Mouse (Mus musculus): Measurements from ENCODE around the gene Dph7. TPM values are rescaled to one million over a fixed set of nuclear protein-coding genes. Genes with fewer than 3 reads are reported as not detected.
"Not testable (repeated sequence)": the region's sequence is repeated elsewhere in the genome, so short reads cannot be mapped to it uniquely, and the experiment has no call there.

The Dph7 gene
- polyA plus RNA-seq, 1 experiment from 2014 or later, result 30.2 TPM

DNA sequence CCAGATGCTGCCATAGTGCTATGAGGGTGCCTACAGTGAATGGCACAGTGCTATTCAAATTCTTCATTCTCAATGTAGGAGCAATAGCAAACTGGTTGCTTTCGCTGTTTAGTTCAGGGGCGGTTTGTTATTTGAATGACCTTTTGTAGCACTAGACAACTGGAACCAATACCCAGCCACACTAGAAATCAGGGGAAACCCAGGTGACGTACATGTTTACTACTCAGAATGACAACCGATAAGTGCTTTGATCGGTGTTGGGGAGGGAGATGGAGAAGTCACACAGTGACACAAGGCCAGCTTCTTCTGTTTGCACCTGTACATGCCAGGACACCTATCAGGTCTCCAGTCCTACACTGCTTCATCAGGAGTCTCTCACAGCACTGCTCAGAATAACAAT lies 32.6 kb upstream of the Dph7 start:
- no peak overlapping the region for H3K4me2 ChIP-seq
- ATAC-seq (ENCODE audit: insufficient number of reproducible peaks, low FRiP score, low TSS enrichment, low read depth), result no peak
- H3K4me3 ChIP-seq, result no peak overlapping the region
- no peak overlapping the region for H3K27ac ChIP-seq
- WGBS, result 92% methylated on average over 5 of the region's 5 CpGs
- H3K36me3 ChIP-seq, result peaks cover 13% of the 10 kb centered on the region; the same call in 1 of the 2 replicates
- H3K27me3 ChIP-seq, result no peaks in the 10 kb centered on the region
- no peak overlapping the region for H3K9ac ChIP-seq
- H3K9me3 ChIP-seq, result no peaks in the 10 kb centered on the region
- H3K4me1 ChIP-seq, result peaks cover 17% of the 10 kb centered on the region

DNA sequence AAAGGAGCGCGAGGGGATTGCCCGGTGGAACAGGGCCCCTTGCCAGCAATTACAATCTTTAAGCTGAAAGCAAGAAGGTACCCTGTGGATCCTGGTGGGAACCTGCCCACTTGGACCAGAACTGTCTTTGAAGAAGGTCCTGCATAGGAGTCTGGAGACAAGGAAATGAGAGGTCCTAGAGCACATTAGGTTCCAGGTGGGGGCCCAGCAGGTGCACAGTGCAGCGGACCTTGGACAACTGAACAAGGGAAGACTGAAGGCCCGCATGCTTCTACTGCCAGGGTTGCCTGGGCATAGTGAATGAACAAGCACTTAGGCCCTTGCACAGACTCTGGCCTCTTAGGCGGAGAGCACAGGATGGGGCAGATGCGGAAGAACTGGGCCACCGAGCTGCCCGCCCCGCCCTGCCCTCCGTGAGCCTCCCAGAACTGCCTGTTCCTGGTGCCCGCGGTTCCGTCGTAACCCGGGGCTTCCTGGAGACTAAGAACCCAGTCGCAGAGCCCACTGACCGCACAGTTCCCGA lies 27.7 kb upstream of the Dph7 start:
- peak overlapping the region; percentile 93 for H3K4me2 ChIP-seq
- H3K27me3 ChIP-seq, result no peaks in the 10 kb centered on the region
- WGBS, result 4% methylated on average over 11 of the region's 19 CpGs
- peaks cover 20% of the 10 kb centered on the region for H3K4me1 ChIP-seq
- H3K9me3 ChIP-seq, result no peaks in the 10 kb centered on the region
- ATAC-seq (ENCODE audit: insufficient number of reproducible peaks, low FRiP score, low TSS enrichment, low read depth), result peak; percentile 16
- no peaks in the 10 kb centered on the region for H3K36me3 ChIP-seq
- H3K27ac ChIP-seq, result peak overlapping the region; percentile 69
- H3K4me3 ChIP-seq, result peak overlapping the region; percentile 62
- peak overlapping the region; percentile 66 for H3K9ac ChIP-seq

DNA sequence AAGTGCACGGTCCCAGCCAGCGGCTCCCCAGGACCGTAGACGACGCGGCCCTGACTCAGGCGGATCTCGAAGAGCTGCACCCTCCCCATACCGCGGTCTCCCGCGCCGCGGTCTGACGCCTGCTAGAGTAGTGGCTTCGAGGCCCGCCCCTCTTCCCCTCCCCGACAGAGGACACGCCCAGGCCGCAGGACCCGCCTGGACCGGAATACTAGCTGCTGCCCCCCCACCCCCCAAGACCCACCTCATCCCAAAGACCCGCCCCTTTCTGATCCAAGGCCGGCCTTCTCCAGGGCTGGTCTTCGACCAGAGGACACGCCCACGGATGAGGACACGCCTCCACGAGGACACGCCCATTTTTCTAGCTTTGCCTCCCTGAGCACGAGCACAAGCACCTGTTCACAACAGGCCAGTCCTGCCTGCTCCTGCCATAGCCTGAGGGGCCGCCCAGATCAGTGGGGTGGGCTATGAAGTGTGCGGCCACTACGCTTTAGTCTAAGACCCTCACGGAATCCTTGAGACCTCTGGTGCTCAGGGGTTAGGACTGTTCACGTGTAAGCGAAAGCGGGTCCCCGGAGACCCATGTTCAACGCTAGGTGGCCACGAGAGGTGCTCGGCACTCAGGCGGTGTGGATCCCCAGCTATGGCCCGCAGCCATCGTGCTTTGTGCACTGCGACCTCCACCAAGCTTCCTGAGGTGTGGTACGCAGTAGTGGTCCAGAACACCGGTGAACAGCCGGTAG lies 27.0 kb upstream of the Dph7 start, which contains the start of gene Arrdc1:
Gene Arrdc1 (minus strand): TSS at position 196 of the 740 bp plus-strand sequence.
- Histone ChIP-seq H3K4me2 (peak within 1 kb of the TSS; percentile 93), H3K27ac (peak within 1 kb of the TSS; percentile 69), H3K27me3 (no peaks in the 10 kb centered on the region), H3K9ac (peak within 1 kb of the TSS; percentile 66), H3K9me3 (no peaks in the 10 kb centered on the region), H3K4me1 (peaks cover 20% of the 10 kb centered on the region), H3K36me3 (no peaks in the 10 kb centered on the region), H3K4me3 (peak within 1 kb of the TSS; percentile 62)
- under 1% methylated on average over 49 of the region's 49 CpGs for WGBS
- peak; percentile 89 for ATAC-seq (ENCODE audit: insufficient number of reproducible peaks, low FRiP score, low TSS enrichment, low read depth)

DNA sequence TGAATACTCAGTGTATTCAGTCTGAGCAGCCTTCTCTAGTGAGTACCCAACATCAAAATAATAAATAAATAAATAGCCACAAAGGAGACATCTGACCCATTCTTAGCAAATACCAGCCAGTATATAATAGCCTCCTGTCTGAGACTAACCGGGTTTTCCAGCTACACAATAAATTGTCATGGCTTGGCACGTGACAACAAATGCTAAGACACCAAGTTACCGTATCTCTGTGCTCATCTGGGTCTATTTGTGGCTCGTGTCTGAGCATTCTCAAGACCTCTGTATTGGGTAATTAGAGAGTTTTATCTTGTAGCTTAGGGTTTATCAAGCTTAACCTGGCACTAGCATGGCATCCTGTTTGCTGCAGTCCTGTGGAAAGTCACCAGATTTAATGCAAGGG lies 20.1 kb upstream of the Dph7 start:
- no peak overlapping the region for H3K27ac ChIP-seq
- 66% methylated on average over 4 of the region's 4 CpGs for WGBS
- H3K4me3 ChIP-seq, result no peak overlapping the region
- no peak overlapping the region for H3K9ac ChIP-seq
- H3K36me3 ChIP-seq, result no peaks in the 10 kb centered on the region
- H3K4me2 ChIP-seq, result no peak overlapping the region
- H3K27me3 ChIP-seq, result no peaks in the 10 kb centered on the region
- no peaks in the 10 kb centered on the region for H3K4me1 ChIP-seq
- no peak for ATAC-seq (ENCODE audit: insufficient number of reproducible peaks, low FRiP score, low TSS enrichment, low read depth)
- no peaks in the 10 kb centered on the region for H3K9me3 ChIP-seq

DNA sequence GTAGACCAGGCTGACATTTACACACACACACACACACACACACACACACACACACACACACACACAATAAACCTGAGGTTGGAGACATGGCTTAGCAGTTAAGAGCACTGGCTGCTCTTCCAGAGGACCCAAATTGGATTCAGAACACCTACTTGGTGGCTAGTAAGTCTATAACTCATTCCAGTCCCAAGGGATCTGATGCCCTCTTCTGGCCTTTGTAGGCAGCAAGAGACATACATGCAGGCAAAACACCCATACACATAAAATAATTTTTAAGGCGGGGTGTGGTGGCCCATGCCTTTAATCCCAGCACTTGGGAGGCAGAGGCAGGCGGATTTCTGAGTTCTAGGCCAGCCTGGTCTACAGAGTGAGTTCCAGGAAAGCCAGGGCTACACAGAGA lies 17.9 kb upstream of the Dph7 start:
- not testable (repeated sequence) for H3K9me3 ChIP-seq; H3K27me3 ChIP-seq; H3K4me2 ChIP-seq; H3K36me3 ChIP-seq; H3K9ac ChIP-seq; H3K4me1 ChIP-seq; H3K4me3 ChIP-seq; H3K27ac ChIP-seq; ATAC-seq (ENCODE audit: insufficient number of reproducible peaks, low FRiP score, low TSS enrichment, low read depth)
- 49% methylated on average over 2 of the region's 2 CpGs for WGBS

DNA sequence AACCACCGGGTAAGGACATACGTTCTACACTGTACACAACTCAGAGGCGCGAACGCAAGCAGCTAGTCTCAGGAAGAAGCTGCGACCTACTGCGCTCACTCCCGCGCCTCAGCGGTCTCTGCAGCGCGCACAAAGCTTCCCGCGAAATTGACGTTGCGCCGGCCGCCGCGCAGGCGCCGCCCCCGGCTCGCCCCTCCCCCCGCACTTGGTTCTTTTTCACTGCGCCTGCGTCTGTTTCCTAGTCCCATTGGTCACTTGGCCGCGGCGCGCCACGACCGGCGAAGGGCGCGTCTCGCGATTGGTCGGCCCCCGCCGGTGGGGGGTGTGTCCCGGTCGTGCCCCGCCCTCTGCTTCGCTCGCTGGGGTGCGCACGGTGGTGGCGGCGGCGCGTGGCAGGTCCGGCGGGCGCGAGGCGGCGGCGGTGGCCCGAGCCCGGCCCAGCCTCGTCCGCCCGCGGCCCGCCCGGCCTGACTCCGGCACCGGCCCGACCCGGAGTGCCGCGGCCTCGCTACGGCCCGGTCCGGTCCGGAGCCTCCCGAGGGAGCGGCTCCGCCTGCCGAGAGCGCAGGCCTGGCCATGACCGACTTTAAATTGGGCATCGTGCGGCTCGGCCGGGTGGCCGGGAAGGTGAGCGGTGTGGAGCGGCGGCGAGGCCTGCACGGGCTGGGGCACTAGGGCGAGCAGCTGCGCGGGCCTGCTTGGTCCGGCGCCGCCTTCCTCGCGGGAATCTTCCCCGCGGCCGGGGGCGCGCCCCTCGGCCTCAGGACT lies 12.6 kb upstream of the Dph7 start, which contains the start of gene Zmynd19:
Gene Zmynd19 (plus strand): TSS at position 372 of the 768 bp plus-strand sequence.
- Histone ChIP-seq H3K9ac (peak within 1 kb of the TSS; percentile 95), H3K4me2 (peak within 1 kb of the TSS; percentile 84), H3K27ac (peak within 1 kb of the TSS; percentile 55; the same call in 1 of the 2 replicates), H3K4me3 (peak within 1 kb of the TSS; percentile 100), H3K27me3 (no peaks in the 10 kb centered on the region), H3K4me1 (peaks cover 14% of the 10 kb centered on the region), H3K9me3 (no peaks in the 10 kb centered on the region), H3K36me3 (peaks cover 29% of the 10 kb centered on the region)
- under 1% methylated on average over 89 of the region's 108 CpGs for WGBS
- peak; percentile 95 for ATAC-seq (ENCODE audit: insufficient number of reproducible peaks, low FRiP score, low TSS enrichment, low read depth)

DNA sequence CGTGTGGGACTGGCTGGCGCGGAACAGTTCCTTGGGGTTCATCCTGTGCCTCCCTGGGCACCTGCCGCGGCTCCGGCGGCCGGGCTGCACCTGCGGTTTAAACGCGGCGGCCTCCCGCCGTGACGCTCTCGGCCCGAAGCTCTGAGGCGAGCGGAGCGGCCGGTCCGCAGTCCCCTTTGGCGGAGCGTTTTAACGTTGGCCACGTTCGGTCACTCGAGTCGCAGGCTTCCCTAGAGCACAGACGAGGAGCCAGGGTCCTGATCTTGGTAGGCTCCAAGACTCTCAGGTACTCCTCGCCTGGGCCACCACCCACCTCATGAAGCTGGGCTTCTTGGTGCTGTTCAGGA lies 12.0 kb upstream of the Dph7 start:
- under 1% methylated on average over 26 of the region's 31 CpGs for WGBS
- Histone ChIP-seq H3K36me3 (peaks cover 35% of the 10 kb centered on the region), H3K4me3 (peak overlapping the region; percentile 100), H3K9me3 (no peaks in the 10 kb centered on the region), H3K9ac (peak overlapping the region; percentile 95), H3K4me1 (peaks cover 14% of the 10 kb centered on the region), H3K27ac (peak overlapping the region; percentile 22; the same call in 1 of the 2 replicates), H3K27me3 (no peaks in the 10 kb centered on the region), H3K4me2 (peak overlapping the region; percentile 84)
- ATAC-seq (ENCODE audit: insufficient number of reproducible peaks, low FRiP score, low TSS enrichment, low read depth), result no peak

DNA sequence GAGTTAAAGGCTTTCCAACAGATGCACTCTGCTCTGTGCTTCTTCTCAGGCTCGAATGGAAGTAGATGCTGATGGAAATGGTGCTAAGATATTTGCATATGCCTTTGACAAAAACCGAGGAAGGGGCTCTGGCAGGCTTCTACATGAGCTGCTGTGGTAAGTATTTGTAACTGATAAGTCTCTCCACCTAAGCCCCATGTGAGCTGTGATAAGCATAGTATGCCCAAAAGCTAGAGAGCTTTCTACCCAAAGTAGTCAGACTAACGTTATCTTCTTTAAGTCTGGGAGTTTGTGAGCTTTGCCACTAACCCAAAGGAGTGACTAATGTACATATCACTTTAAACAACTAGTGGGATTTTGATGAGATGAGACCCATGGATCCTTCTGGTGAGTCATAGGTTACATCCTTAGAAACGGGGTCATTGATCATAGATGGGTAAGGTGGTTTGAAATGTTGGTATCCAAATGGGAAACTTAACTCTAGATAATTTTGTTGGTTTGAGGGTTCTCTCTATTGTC lies 9.6 kb upstream of the Dph7 start:
- no peaks in the 10 kb centered on the region for H3K9me3 ChIP-seq
- H3K36me3 ChIP-seq, result peaks cover 54% of the 10 kb centered on the region
- ATAC-seq (ENCODE audit: insufficient number of reproducible peaks, low FRiP score, low TSS enrichment, low read depth), result no peak
- no peak overlapping the region for H3K9ac ChIP-seq
- no peaks in the 10 kb centered on the region for H3K27me3 ChIP-seq
- no peak overlapping the region for H3K27ac ChIP-seq
- H3K4me2 ChIP-seq, result no peak overlapping the region
- 85% methylated on average over 4 of the region's 4 CpGs for WGBS
- H3K4me1 ChIP-seq, result peaks cover 14% of the 10 kb centered on the region
- no peak overlapping the region for H3K4me3 ChIP-seq

DNA sequence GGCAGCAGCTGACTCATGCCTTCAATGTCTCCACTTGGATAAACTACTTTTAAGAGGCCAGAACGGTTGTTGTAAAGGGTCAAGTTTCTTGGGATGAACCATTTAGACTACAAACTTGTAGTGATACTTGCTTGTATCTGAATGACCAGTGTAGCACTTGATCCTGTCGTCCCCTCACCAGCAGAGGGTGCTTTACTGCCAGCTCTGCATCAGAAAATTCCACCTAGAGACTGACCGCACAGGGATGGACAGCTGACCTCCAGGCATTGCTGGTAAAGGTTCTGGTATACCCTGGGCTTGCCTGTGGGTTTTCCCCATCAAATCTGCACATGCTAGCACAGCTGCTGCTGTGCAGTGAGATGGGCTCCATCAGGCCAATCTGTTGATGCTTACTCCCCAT lies 1.3 kb upstream of the Dph7 start:
- no peaks in the 10 kb centered on the region for H3K27me3 ChIP-seq
- no peak for ATAC-seq (ENCODE audit: insufficient number of reproducible peaks, low FRiP score, low TSS enrichment, low read depth)
- peaks cover 71% of the 10 kb centered on the region for H3K36me3 ChIP-seq
- WGBS, result 31% methylated on average over 3 of the region's 3 CpGs
- H3K9ac ChIP-seq, result no peak overlapping the region
- no peak overlapping the region for H3K4me3 ChIP-seq
- no peak overlapping the region for H3K27ac ChIP-seq
- peaks cover 7% of the 10 kb centered on the region for H3K4me1 ChIP-seq
- H3K4me2 ChIP-seq, result no peak overlapping the region
- H3K9me3 ChIP-seq, result no peaks in the 10 kb centered on the region

DNA sequence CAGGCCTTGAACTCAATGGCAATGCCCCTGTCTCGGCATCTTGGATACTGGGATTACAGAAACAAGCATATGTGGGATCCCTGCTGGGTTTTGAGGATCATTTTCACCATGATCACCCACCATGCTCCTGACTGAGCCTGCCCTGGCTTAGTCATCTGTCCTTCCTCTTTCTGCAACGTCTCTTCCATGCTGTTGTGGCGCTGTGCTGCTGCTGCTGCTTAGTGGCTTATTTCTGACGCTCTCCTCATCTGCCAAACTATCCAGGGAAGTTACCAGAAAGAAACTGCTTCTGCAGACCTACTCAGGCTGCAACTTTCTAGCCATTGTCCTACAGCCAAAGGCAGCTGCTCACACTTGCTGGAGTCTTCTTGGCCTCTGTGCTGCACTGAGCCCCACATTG lies 8.2 kb downstream of the Dph7 start:
- ATAC-seq (ENCODE audit: insufficient number of reproducible peaks, low FRiP score, low TSS enrichment, low read depth), result no peak
- Histone ChIP-seq H3K27me3 (no peaks in the 10 kb centered on the region), H3K4me3 (no peak overlapping the region), H3K36me3 (peaks cover 68% of the 10 kb centered on the region), H3K4me2 (no peak overlapping the region), H3K9me3 (no peaks in the 10 kb centered on the region), H3K27ac (no peak overlapping the region), H3K9ac (no peak overlapping the region), H3K4me1 (peaks cover 10% of the 10 kb centered on the region)
- WGBS, result 75% methylated on average over 4 of the region's 4 CpGs

DNA sequence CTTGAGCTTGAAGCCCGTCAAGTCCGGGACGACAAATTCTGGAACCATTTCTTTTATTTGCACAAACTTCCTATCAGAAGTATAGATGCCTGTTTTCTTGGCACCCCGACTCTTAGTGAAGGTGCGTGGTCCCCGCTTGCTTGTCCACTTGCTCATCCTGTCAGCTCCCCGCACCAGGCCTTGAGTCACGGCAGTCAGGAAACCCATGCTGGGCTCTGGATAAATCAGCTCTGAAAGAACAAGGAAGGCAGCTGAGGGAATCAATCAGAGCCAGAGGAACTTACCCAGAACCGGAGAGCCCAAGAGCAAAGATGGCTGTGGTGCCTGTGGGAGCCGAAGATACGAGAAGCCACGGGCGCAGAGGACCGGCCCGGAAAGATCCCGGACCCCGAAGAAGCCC lies 12.3 kb downstream of the Dph7 start:
- H3K27me3 ChIP-seq; H3K9me3 ChIP-seq; ATAC-seq (ENCODE audit: insufficient number of reproducible peaks, low FRiP score, low TSS enrichment, low read depth): not testable (repeated sequence)
- WGBS, result under 1% methylated on average over 17 of the region's 17 CpGs
- Histone ChIP-seq H3K36me3 (peaks cover 35% of the 10 kb centered on the region), H3K9ac (peak overlapping the region; percentile 82), H3K4me2 (peak overlapping the region; percentile 96), H3K4me1 (peaks cover 18% of the 10 kb centered on the region), H3K27ac (peak overlapping the region; percentile 84), H3K4me3 (peak overlapping the region; percentile 89)
